Mouse (Mus musculus): Measurements from ENCODE around the gene 4933434E20Rik.

DNA sequence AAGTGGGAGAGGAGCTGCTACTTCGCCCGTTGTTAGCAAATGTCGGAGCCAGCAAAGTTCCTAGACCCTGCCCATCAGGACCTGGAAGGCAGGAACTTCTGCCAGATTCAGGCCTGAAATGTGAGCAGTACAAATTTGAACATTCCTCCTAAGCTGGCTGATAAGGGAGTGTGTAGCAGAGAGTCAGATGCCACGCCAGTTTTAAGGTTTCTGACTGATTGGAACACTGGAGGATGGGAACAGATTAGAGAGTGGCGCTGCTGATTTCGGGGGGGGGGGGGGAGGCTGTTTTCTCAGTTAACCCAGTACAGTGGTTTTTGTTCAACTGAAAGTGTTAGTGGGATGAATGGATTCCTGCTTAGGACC is 29.0 kb downstream of the 4933434E20Rik start:
- TF ChIP-seq UBTF (IDR thresholded peaks at IDR 0.05; ENCODE audit: borderline replicate concordance, insufficient read depth, low read depth, low read length) (no peak), TCF12 (IDR thresholded peaks at IDR 0.05; ENCODE audit: low read depth, low read length) (no peak), POLR2AphosphoS2 (IDR thresholded peaks at IDR 0.05; ENCODE audit: low read length) (no peak)

Measured in MEL (cell line).